Mouse (Mus musculus): ENCODE data around the gene Cabp4. TPM values are rescaled to one million over a fixed set of nuclear protein-coding genes. Genes with fewer than 3 reads are reported as not detected.
"Not testable (repeated sequence)": the region's sequence is repeated elsewhere in the genome, so short reads cannot be mapped to it uniquely, and the experiment has no call there.

The Cabp4 gene
- total RNA-seq, 1 experiment from 2014 or later: not detected

DNA sequence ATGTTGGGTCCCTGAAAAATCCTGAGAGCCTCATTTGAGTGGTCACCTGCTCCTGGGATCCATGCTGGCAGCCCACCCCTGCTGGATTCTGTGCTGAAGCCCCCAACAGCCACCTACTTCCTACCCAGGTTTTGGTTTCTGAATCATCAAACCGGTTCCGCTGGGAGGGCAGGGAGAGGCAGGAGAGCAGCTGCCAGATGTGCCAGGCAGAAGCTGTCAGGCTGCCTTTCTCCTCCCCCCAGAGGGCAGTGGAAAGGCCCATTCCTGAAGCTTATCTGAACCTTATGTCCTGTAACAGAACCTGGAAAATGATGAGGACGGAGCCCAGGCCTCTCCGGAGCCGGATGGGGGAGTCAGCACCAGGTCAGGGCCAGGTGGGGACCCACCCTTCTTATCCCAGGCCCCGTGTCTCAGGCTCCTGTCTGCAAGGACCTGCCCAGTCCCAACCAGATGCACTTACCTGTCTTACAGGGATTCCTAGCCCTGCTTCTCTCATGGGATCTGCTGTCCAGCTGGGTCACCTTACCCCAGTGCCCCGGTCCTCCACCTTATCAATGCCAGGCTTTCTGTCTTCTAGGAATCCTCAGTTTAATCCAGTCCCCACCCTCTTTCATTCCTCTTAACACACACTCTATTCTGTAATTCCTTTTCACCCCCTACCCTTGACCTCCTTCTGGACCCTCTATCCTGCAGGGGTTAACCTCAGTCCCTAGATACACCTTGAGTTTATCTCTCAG, 16.9 kb downstream of the Cabp4 start:
- no peak for ATAC-seq (replicated peaks; ENCODE audit: low read depth, poor library complexity, severe bottlenecking)

DNA sequence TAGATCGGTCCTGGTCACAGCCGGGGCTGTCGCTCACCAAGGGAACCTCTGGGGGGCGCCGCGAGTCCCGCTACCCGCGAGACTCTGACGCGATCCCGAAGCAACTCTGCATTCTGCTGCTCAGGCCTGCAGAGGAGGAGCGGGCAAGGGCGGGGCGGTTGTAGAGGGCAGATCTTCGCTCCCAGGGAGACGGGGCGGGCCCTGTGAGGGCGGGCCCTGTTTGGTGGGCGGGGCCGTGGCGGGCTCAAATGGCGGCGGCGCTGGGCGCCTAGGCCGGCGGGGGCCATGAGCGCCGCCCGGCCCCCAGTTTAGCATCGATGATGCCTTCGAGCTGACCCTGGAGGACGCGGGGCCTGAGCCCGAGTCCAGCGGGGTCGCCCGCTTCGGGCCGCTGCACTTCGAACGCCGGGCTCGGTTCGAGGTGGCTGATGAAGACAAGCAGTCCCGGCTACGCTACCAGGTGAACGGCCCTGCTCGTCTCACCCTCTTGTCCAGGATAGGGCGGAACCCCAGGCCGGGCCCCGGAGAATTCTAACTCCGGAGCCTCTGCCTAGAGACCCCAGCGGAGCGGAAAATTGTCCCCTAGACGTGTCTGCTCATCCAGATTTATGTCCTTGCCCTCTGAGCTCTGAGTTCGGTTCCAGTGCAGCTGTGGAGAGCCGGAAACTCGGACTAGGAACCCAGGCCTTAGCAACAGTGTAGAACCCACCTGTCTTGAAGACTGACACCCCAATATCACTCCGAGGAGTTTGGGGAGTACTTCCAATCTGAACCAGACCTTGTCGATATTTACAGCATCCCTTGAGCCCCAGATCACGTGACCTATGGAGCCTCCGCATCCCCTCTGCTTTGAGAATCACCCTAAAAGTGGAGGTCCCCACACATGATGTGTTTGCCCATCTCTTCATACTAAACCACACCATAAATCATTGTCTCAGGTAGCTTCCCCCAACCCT, 17.8 kb downstream of the Cabp4 start, which contains the start of gene Aip:
Gene Aip, minus strand, starts transcription at position 118 of the 956 bp plus-strand sequence.
- ATAC-seq (replicated peaks; ENCODE audit: low read depth, poor library complexity, severe bottlenecking): peak; percentile 80

DNA sequence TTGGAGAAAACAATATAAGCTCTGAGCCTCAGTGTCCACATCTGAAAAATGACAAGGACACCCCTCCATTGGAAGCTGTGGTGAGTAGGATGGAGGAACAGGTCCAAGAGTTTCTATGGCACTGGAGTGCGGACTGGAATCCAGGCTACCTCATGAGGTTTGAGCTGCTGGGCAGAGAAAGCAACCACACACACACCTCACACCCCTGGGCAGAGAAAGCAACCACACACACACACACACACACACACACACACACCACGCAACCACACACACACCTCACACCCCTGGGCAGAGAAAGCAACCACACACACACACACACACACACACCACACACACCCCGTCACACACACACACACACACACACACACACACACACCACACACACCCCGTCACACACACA, 18.6 kb downstream of the Cabp4 start:
- ATAC-seq (replicated peaks; ENCODE audit: low read depth, poor library complexity, severe bottlenecking): not testable (repeated sequence)

DNA sequence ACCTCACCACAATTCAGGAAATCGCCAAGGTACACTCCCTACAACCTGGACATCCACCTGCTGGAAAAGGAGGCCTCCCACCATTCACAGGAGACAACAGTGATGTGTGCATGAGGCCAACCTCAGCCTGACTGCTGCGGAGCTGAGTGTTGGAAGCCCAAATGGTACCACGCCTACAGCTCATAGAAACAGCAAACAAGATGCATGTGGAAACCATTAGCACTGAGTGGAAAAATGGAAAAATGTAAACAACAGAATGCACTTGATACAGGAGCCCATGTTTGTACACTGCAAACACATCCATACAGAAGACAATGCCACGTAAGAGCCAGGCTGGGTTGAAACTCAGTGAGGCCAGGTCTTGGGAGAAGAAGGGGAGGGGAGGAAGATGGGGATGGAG, 19.4 kb downstream of the Cabp4 start:
- ATAC-seq (replicated peaks; ENCODE audit: low read depth, poor library complexity, severe bottlenecking): no peak

DNA sequence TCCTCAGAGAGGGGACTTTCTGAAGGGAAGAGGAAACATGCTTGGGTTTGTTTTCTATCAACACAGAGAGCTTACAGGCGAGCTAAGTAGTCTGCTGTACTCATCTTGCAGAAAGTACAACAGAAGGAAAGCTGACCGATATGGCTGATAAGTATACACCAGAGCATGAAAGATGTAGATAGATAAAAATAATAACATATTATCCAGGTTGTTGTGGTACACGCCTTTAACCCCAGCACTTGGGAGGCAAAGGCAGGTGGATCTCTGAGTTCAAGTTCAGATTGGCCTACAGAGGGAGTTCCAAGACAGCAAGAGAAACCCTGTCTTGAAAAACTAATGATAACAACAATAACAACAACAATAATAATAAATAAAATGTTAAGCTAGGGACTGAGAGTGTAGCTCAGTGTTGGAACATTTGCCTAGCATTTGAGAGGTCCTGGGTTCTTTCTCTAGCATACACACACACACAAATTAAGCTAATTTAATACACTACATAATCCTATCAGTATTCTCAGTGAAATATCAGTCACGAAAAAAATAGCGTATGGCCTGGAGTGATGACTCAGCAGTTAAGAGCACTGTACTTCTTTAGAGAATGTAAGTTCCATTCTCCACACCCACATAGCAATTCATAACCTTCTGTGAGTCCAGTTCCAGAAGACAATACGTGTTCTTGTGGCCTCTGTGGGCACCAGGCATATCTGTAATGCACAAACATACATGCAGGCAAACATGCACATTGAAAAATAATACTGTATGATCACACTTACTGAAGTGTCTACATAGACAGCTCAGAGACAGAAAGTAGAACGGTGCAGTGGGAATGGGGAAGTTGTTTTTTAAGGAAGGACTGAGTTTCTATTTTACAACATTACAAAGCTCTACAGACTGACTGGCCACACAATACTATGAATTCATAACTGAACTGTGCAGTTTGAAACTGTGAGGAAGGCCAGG, 21.1 kb downstream of the Cabp4 start:
- no peak for ATAC-seq (replicated peaks; ENCODE audit: low read depth, poor library complexity, severe bottlenecking)

GRCm38 (mm10) chr19:4121896-4122295, 21.9 kb downstream of the Cabp4 start:
- not testable (repeated sequence) for ATAC-seq (replicated peaks; ENCODE audit: low read depth, poor library complexity, severe bottlenecking)

DNA sequence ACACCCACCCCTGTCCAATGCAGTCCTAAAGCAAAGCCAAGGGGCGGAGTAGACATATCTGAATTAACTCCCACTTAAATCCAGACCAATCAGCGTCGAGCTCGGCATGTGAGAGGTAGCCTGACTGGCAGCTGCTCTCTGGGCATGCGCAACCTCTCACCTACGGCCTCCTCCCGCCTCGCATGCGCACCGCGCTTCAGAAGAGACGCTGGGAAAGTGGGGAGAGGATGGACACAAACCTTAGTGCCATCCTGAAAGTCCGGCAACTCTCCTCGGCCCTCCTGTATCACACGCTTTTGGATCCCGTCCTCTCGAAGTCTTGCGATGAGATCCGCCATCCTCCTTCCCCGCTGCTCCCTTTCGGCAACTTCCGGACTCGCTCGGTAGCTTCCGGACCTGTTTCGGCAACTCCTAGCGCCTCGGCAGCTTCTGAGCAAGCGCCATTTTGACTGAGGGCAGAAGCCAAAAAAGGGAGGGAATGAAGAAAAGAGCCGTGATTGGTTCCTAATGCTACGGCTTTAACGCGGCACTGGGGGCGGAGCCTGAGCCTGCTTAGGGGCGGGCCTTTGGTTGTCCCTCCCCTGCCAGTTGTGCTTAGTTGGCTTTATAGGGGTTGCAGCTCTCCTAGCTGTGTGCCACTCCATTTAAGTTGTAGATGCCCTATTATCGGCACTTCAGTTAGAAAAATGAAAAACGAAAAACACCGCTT, 22.6 kb downstream of the Cabp4 start:
- peak; percentile 74 for ATAC-seq (replicated peaks; ENCODE audit: low read depth, poor library complexity, severe bottlenecking)

GRCm38 (mm10) chr19:4120496-4120895, 23.3 kb downstream of the Cabp4 start:
- ATAC-seq (replicated peaks; ENCODE audit: low read depth, poor library complexity, severe bottlenecking): no peak

DNA sequence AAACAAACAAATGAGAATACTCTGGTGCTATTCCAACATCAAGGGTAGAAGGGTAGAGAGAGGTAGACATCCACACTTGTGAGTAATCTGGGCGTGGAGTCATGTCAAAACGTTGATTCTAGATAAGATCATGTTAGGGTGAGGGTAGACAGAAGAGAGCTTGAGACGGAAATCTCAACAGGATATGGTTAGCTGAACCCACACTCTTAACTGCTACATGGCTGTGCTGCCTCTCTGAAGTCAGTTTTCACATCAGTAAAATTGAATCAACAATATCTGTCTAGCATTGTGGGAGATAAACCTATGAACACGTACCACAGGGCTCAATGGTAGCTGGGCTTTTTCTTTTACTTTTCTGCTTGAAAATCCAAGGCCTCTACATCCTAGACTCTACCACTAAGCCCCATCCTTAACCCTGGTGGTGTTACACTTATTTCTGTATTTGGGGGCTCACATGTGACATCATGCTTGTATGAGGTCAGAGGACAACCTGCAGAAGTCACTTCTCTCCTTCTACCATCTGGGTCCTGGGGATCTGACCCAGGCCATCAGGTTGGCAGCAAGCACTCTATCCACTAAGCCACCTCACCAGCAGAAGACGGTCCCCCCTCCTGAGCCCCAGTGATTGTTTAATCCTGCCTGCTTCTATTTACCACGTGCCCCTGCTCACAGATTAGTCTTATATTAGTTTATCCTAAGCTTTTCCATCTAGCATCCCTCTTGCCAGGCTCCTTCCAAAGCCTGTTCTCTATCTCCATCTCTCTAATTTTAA, 23.9 kb downstream of the Cabp4 start:
- no peak for ATAC-seq (replicated peaks; ENCODE audit: low read depth, poor library complexity, severe bottlenecking)

GRCm38 (mm10) chr19:4118350-4118749, 25.5 kb downstream of the Cabp4 start:
- ATAC-seq (replicated peaks; ENCODE audit: low read depth, poor library complexity, severe bottlenecking): no peak

- no peak for ATAC-seq (replicated peaks; ENCODE audit: low read depth, poor library complexity, severe bottlenecking)
Measured at GRCm38 (mm10) chr19:4117006-4117405, 26.8 kb downstream of the Cabp4 start.

DNA sequence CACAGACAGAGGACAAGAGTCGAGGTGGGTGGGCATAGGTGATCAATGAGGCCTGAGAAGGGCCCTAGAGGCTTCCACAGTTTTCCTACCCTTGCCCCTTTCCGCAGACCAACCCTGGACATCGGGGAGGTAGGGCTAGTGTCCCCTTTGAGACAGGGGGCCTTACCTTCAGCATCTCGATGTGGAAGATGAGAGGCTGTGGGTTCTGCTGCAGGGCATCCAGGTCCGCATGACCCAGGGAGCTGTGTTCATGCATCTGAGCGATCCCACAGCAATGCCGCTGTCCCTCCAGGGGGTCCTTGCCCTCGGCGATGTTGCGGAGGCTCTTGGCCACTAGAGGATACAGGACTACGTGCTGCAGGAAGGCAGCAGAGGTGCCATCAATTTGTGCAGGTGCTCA, 28.0 kb downstream of the Cabp4 start:
- ATAC-seq (replicated peaks; ENCODE audit: low read depth, poor library complexity, severe bottlenecking): no peak

DNA sequence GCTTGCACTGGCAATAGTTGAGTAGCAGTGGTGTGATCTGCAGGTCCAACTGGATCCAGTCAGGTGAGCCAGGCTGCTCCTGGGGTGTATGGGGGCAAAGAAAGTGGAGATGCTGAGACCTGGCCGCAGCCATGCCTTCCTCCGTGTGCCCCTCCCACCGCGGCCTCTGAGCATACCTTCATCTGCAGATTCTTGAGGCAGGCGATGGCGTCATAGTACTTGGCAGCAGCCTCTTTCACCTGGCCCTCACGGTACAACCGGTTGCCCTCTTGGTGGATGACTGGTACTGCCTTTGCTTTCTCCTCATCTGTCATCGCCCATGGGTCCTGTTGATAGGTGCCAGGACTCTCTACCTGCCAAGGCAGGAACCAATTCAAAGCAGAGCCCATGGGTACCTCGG, 28.7 kb downstream of the Cabp4 start:
- ATAC-seq (replicated peaks; ENCODE audit: low read depth, poor library complexity, severe bottlenecking): no peak

DNA sequence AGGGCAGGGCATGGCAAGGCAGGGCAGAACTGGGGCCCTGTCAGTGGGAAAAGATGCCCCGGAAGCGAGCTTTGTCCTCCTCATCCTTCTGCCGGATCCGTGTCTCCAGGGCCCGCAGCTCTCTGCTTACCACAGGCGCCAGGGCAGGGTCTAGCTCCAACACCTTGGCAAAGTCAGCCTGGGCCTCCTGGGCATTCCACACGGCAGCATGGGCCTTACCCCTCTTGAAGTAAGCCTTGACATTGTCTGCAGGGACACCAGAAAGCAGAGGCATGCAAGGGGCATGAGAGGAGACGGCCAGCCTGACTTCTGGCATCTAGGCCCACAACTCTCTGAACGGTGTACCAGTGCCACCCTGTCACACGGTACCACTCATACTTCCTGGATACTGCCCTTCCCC, 29.3 kb downstream of the Cabp4 start:
- ATAC-seq (replicated peaks; ENCODE audit: low read depth, poor library complexity, severe bottlenecking): no peak

GRCm38 (mm10) chr19:4113806-4114230, 30.0 kb downstream of the Cabp4 start:
- ATAC-seq (replicated peaks; ENCODE audit: low read depth, poor library complexity, severe bottlenecking): peak; percentile 51

- peak; percentile 92 for ATAC-seq (replicated peaks; ENCODE audit: low read depth, poor library complexity, severe bottlenecking)
Measured at GRCm38 (mm10) chr19:4113186-4113805, 30.5 kb downstream of the Cabp4 start.

- ATAC-seq (replicated peaks; ENCODE audit: low read depth, poor library complexity, severe bottlenecking): no peak
Measured at GRCm38 (mm10) chr19:4112063-4112960, 31.5 kb downstream of the Cabp4 start.

All from common myeloid progenitor, adult 5-6 weeks (primary cell).